Mouse (Mus musculus): ENCODE measurements around the gene Urm1.
"Not testable (repeated sequence)": the region's sequence is repeated elsewhere in the genome, so short reads cannot be mapped to it uniquely, and the experiment has no call there.

The Urm1 gene

DNA sequence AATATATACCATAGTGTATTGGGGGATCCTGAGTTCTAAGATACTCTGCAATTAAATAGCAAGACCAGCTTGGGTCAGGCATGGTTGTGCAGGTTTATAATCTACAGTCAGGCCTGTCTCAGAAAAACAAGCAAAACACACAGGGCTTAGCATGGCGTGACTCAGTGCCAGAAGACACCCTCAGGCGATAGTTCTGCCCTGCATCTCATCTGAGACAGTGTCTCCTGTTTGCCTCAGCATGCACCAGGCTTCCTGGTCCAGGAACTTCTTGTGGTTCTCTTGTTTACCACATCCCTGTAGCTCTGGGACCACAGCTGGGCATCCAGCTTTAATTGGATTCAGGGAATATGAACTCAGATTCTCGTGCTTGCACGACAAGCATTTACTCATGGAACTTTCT is 45.2 kb downstream of the Urm1 start:
- no peak for DNase-seq (ENCODE audit: low spot score in 2 of 2)

DNA sequence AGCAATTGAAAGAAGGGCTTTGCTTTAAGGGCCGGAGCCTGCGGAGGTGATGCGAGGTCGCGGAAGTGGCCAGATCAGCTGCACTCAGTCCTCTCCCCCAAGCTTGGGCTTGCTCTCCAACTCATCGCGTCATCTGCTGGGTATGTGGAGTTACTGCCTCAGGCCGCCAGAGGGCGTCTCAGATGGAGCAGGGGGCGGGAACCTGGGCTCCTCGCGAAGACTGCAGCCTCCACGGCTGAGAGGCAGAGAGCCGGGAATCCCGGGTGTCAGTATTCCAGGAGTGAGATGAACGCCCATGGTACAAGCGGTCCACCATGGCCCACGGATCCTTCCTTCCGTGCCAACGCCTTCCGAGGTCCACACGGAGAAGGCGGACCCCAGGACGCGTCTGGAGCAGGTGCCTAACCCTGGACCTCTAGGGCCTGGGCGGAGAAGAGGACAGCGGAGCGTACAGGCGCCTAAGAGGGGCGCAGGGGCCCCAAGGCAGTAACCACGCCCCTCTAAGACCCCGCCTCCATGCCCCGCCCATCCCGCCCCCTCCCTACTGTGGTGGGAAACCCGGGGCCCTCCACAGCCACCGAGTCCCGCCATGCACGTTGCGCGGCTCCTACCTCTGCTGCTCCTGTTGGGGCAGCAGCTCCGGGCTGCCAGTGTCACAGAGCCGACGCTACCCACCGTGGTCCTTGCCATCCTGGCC is 49.2 kb downstream of the Urm1 start, which contains the start of gene Cercam:
TSS of gene Cercam (plus strand) at position 216 of the 697 bp plus-strand sequence.
- DNase-seq (ENCODE audit: low spot score in 2 of 2) = peak; percentile 89 to 90

DNA sequence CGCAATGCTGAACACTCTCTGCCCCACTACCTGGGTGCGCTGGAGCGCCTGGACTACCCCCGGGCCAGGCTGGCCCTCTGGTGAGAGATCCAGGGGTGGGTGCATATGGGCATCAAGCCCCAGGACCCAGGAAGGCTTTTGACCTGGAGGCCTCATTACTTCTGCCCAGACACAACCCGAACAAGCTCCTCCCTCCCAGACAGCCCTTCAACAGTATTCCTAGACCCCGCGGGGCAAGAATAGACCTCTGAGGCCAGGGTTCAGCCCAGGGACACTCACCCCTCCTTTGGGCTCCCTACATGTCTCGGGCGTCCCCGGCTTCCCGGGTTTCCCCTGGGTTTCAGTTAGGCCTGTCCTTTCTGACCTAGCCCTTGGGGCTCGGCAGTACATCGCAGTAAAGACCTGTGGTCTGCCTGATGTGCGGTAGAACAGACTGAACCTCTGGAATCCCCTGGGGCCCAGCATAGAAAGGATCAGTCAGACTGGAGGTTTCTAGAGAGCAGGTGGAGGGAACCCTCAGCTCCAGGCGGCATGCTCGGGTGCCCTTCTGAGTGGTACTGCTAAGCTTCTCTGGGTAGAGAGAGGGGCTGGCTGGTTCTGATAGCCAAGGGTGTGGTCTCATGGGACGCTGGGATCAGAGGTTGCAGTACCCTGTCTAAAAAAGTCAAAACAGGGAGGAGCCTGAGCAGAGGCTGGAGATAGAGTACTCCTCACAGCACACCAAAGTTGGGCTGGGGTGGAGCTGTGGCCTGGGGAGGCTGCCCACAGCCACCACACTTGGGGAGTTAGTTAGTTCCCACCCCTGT is 50.0 kb downstream of the Urm1 start:
- no peak for DNase-seq (ENCODE audit: low spot score in 2 of 2)

DNA sequence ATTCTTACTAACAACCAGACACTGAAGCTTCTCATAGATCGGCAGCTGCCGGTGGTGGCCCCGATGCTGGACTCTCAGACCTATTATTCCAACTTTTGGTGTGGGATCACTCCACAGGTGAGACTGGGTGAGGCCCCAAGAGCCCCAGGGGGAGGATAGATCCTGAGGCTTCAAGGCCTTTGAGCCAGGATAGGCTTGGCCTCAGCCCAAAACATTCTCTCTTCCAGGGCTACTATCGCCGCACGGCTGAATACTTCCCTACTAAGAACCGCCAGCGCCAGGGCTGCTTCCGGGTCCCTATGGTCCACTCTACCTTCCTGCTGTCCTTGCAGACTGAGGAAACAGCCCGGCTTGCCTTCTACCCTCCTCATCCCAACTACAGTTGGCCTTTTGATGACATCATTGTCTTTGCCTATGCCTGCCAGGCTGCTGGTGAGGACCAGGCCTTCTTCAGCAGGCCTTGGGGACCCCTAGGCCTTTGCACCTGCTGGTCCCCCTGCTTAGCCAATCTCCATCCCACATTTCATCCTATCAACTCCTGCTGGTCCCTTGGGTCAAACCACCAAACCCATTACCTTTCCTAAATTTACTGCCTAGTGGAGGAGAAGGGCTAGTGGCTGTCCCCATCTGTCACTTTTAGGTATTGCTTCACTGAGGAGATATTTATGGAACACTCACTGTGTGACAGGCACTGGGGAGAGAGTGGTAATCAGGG is 52.9 kb downstream of the Urm1 start:
- DNase-seq (ENCODE audit: low spot score in 2 of 2) = no peak

DNA sequence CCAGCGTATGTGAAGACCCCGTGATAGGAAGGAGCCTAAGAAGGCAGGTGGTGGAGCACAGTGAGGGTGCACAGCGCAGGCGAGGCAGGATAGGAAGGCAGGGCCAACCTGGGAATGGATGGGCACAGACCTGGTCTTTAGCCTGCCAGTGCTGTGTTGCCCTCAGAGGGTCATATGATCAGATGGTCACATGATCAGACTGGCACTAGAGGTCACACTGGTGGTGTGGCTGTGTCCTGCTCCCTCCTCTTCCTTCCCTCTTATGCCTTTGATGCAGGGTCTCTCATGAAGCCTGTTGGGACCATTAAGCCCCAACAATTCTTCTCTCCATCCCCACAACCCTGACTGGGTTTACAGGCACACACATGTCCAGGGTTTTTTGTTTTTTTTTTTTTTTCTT is 53.9 kb downstream of the Urm1 start:
- DNase-seq (ENCODE audit: low spot score in 2 of 2) = no peak

DNA sequence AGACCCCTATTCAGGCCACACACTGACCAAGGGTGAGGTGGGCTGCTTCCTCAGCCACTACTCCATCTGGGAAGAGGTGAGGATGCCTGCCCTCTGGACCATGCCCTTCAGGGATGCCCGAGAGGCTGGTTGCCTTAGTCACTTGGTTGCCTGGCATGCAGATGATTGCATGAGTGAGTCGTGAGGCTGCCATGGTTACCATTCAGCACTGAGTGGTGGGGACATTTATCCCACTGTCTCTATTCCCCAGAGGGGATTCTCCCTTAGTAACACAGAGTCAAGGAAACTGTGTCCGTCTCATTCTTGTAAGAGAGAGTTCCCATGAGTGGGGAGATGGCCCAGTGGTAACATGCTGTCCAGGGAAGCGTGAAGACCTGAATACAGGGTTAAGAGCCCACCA is 58.2 kb downstream of the Urm1 start:
- no peak for DNase-seq (ENCODE audit: low spot score in 2 of 2)

DNA sequence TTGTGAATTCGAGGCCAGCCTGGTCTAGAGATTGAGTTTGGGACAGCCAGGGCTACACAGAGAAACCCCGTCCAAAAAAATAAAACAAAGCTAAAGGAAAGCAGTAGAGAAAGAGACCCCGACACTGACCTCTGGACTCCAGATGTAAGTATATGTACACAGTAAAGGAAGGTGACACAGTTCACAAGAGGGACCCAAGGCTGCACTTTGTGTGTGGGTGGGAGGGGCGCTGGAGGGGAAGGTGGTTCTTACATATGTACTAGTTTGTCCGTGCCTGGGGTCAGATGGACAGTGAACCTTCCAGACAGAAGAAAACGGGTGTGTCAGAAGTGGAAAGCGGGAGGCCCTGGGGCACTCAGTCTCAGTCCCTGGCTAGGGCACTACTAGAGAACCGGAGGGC is 59.3 kb downstream of the Urm1 start:
- DNase-seq (ENCODE audit: low spot score in 2 of 2) = no peak

DNA sequence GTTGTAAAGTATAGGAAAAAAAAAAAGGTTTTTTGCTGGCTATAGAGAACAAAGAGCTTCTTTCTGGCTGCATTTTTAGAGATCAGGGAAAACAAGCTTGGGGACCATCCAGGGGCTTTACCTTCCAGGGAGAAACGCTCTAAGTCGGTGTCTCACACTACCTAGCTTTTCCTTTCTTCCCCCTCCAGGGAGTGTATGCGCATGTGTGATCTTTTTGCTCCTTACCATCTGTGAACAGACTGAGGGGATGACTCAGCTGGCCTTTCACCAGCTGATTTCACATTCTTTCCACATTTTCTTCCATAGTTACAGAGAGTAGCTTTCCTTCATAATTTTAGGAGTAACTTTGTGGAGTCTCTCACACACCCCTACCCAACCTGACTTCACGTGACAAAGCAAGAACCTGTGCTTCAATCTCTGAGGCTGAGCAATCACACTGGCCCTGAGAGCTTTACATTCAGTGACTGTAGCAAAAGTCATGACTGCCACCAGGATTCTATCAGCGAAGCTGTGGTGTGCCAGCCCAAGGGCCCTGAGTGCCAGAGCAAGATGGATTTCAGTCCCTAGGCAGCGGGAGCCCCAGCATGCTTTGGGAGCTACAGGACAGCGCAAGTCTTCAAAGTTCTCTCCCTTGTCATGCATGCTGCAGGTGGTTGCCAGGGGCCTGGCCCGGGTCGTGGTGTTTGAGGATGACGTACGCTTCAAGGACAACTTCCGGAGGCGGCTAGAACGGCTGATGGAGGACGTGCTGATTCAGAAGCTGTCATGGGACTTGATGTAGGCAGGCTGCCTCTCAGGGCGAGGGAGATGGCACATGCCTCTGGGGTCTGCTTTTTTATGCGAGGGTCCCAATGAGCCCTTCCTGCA is 60.3 kb downstream of the Urm1 start:
- DNase-seq (ENCODE audit: low spot score in 2 of 2) = no peak

DNA sequence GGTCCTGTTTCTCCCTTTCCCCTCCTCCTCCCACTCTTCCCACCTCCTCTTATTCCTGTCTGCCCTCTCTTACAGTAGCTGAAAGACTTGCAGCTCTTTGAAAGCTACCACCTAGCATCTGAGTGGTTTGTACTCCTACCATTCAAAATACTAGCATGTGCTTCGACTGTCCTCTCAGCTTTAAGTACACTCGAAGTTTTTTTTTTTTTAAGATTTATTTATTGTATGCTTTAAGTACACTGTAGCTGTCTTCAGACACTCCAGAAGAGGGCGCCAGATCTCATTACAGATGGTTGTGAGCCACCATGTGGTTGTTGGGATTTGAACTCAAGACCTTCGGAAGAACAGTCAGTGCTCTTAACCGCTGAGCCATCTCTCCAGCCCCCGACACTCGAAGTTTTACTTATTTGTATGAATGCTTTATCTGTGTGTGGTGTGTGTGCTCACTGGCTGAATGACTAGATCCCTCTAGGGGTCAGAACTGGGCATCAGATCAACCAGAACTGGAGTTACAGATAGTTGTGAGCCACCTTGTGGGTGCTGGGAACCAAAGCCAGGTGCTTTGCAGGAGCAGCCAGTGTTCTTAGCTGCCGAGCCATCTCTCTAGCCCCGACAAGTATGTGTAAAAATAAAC is 66.9 kb downstream of the Urm1 start:
- DNase-seq (ENCODE audit: low spot score in 2 of 2) = not testable (repeated sequence)

DNA sequence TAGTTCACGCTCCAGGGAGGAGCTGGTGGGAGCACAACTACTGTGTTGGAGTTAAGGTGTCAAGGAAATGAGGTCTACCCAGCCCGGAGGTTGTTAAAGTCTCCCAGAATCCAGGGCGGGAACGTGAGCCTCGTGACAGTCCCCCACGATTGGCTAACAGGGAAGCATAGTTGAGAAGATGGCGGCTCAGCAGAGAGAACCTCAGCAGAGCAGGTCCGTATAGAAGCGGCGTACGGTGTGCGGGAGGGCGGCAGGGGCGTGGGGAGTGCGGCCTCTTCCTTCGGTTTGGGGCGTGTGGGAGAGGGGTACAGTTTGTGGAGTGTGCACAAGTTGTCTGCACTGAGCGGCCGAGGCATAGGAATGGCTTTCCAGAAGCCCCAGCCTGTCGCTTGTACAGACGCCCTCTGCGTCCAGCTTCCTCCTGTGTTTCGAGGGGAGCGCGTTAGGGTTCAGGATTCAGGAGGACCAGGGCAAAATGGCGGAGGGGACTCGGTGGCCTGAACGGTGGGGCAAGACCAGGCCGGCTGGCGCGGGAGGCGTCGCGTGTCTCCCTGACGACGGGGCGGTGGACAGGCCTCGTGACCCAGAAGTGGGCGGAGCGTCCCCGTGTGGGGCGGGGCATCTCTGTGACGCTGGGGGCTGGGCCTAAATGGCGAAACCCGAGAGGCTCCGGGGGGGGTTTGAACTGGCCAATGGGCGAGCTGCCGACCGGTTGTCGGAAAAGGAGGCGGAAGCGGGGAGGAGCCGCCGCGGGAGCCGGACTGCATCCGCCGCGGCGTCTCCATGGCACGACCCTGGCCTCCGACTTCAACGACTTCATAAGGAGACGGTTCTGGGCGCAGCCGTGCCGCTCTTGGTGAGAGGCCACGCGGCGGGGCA is 69.4 kb downstream of the Urm1 start, which contains the start of gene Odf2:
TSS of gene Odf2 (plus strand) at position 156 of the 879 bp plus-strand sequence.
- DNase-seq (ENCODE audit: low spot score in 2 of 2) = peak; percentile 100

DNA sequence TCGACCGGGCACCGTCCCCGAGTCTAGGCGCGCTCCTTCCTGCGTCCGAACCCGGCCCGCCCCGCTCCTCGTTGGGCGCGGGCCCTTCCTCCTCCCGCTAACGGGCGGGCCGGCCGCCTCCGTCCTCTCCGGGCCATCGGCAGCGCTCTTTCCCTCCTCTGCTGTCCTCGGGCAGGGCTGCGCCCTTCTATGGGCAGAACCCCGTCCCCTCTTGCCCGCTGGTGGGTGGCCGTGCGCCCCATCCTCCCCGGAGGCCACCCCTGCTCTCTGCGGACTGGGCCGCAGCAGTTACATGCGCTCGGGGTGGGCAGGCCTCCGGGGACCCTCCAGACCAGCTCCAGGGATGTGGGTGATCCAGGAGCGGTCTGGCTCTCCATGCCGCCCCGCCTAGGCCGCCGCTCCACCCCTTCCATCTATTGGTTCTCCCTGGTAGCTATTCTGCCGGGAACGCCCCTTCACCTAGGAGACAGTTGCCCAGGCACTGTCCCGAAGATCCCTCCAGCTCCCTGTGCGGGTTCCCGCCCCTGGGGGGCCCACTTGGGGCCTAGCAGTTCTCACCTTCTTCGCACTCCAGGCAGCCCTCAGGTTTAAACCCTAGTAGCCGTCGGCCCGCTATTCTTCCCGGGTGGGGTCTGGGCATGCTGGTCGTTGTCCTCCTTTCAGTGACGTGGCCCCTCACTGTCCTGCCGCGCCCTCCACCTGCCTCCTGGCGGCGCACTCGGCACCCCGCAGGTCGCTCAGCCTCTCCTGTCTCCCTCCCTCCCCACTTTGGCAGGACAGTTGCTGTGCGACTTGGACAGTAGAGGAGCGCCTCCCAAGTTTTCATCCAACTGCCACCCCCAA is 70.3 kb downstream of the Urm1 start:
- DNase-seq (ENCODE audit: low spot score in 2 of 2) = peak; percentile 85 to 89

DNA sequence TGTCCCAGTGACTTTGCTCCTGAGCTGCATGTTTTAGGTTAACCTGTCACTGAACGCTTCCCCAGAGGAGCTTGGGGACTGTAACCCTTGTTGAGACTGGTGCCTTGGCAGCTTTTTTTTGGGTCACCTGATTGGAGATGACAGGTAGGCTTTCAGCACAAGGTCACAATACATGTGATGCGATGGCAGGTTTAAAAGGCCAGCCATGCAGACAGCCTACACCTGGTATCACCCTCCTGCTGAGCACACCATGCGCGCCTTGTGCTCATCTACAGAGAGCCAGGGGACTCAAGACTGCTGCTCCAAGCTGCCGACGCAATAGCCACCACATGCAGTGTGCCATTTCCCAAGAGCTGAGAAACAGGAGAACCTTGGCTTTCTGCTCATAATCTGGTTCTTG is 71.9 kb downstream of the Urm1 start:
- no peak for DNase-seq (ENCODE audit: low spot score in 2 of 2)

Measured in urinary bladder, postnatal 4 days (tissue).